Mouse (Mus musculus) hindbrain, embryonic 15.5 days (tissue): Measurements from ENCODE around the gene Ankfn1. TPM values are rescaled to one million over a fixed set of nuclear protein-coding genes. Genes with fewer than 3 reads are reported as not detected.
A peak's percentile ranks its signal among the peaks of the same experiment; 100 is the strongest.

Experiments
- ATAC-seq: fragments of 200-750 bp; cut with Nextera tagmentation; 2 replicates; pipeline ENCODE4 v1.8.0; 2017; ENCODE audit warnings: low read depth, moderate number of reproducible peaks, moderate TSS enrichment; ENCODE audit not compliant: low FRiP score
- H3K27ac ChIP-seq: fragments of 300-500 bp; sonication (generic); replicated peaks from 2 replicates; pipeline ENCODE4 v1.5.1; 2015; ENCODE audit warnings: mild to moderate bottlenecking, inconsistent platforms
- H3K27me3 ChIP-seq: fragments of 300-500 bp; sonication (generic); 2 replicates; pipeline ENCODE4 v1.6.1; 2015; ENCODE audit warnings: control low read depth, inconsistent platforms
- H3K36me3 ChIP-seq: fragments of 300-500 bp; sonication (generic); 2 replicates; pipeline ENCODE4 v1.6.1; 2015; ENCODE audit warnings: control low read depth, inconsistent platforms
- H3K4me1 ChIP-seq: fragments of 300-500 bp; sonication (generic); replicated peaks from 2 replicates; pipeline ENCODE4 v1.6.1; 2015; ENCODE audit warnings: control low read depth, inconsistent platforms
- H3K4me2 ChIP-seq: fragments of 300-500 bp; sonication (generic); 2 replicates; pipeline ENCODE4 v1.6.1; 2015; ENCODE audit warnings: moderate library complexity, mild to moderate bottlenecking, inconsistent platforms
- H3K4me3 ChIP-seq: fragments of 300-500 bp; sonication (generic); 2 replicates; pipeline ENCODE4 v1.5.1; 2015; ENCODE audit warnings: mild to moderate bottlenecking, inconsistent platforms
- H3K9ac ChIP-seq: fragments of 300-500 bp; sonication (generic); 2 replicates; pipeline ENCODE4 v1.6.1; 2015; ENCODE audit warnings: inconsistent platforms
- H3K9me3 ChIP-seq: fragments of 300-500 bp; sonication (generic); 2 replicates; pipeline ENCODE4 v1.6.1; 2016; ENCODE audit warnings: control low read depth, inconsistent platforms
- WGBS: fragments of 180-500 bp; shearing (Covaris S2); methylation state at CpG from one replicate; pipeline ENCODE4 v1.1.7; 2015; 5-methylcytosine and 5-hydroxymethylcytosine counted together
- polyA plus RNA-seq: library from polyadenylated mRNA; unstranded; fragments of >200 nt; fragmentation: Nextera tagmentation; extraction: Ambion mirVana; gene quantifications from 2 replicates; pipeline ENCODE4 v1.2.1, GENCODE M21; 2015

Gene Ankfn1
- polyA plus RNA-seq, 1 experiment from 2014 or later = 4.2 TPM

DNA sequence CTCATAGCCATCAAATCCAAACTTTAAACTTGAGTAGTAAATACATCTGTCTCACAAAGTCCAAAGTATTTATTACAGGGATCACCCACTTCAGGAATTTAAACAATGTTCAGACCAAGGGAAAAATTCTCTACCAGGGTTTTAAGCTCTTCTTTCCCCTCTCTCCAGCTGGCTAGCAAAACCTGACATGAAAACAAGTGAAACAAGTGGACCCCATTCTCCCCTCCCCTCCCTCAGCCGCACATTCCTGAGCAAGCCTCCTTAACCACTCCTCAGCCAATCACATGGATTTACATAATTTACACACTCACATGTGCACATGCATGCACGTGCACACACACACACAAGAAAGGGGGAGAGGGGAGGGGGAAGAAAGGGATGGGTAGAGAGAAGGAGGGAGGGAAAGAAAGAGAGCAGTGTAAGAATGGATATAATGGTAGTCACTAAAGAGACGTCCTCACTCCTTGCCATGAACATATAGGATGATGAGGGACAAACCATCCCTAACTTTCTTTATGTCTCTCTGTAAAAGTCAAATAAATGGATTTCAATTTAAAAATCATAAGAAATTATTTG, 104.9 kb downstream of the Ankfn1 start:
- Histone ChIP-seq H3K36me3 (no peaks in the 10 kb centered on the region), H3K4me1 (no peaks in the 10 kb centered on the region), H3K27ac (no peak overlapping the region), H3K4me2 (no peak overlapping the region), H3K4me3 (no peak overlapping the region), H3K9me3 (no peaks in the 10 kb centered on the region), H3K9ac (no peak overlapping the region), H3K27me3 (no peaks in the 10 kb centered on the region)
- no peak for ATAC-seq
- WGBS = 64% methylated on average over 3 of the region's 3 CpGs

GRCm38 (mm10) chr11:89665170-89665880, 112.1 kb downstream of the Ankfn1 start:
- Histone ChIP-seq H3K27me3 (no peaks in the 10 kb centered on the region), H3K27ac (0 out of 2 replicates have a peak overlapping the region, but pooled peaks have one; percentile 20), H3K9ac (no peak overlapping the region), H3K4me2 (no peak overlapping the region), H3K4me3 (no peak overlapping the region), H3K9me3 (no peaks in the 10 kb centered on the region), H3K4me1 (peaks cover 5% of the 10 kb centered on the region), H3K36me3 (no peaks in the 10 kb centered on the region)
- ATAC-seq = peak; percentile 63; the same call in 1 of the 2 replicates
- WGBS = 45% methylated on average over 14 of the region's 14 CpGs

- Histone ChIP-seq H3K4me1 (no peaks in the 10 kb centered on the region), H3K4me2 (no peak overlapping the region)
- WGBS = 86% methylated on average over 3 of the region's 3 CpGs
These were observed 118.4 kb downstream of the Ankfn1 start for GRCm38 (mm10) chr11:89659048-89659447.

DNA sequence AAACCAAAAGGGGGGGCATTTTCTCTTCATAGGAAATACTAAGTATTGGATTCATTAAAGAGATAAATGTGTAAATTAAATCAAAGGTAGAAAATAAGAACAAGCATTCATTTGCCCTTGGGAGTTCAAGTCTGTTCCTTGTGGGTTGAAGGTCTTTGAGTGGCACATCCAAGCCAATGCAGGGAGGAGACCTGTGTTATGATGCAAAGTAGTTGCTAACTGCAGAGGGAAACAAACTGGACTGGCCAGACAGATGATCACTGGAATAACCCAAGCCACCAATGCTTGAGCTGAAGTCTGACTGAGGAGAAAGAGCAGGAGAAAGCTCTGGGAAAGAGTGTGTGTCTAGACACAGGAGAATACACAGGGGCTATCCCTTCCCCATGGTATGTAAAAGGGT, 120.9 kb downstream of the Ankfn1 start:
- Histone ChIP-seq H3K27ac (no peak overlapping the region), H3K4me2 (no peak overlapping the region), H3K9ac (no peak overlapping the region), H3K36me3 (no peaks in the 10 kb centered on the region), H3K4me3 (no peak overlapping the region), H3K27me3 (no peaks in the 10 kb centered on the region), H3K4me1 (no peaks in the 10 kb centered on the region), H3K9me3 (no peaks in the 10 kb centered on the region)
- no peak for ATAC-seq

More at GRCm38 (mm10) chr11:89659048-89659447, 118.4 kb downstream of the Ankfn1 start:
- Histone ChIP-seq H3K9ac (no peak overlapping the region), H3K36me3 (no peaks in the 10 kb centered on the region), H3K27ac (no peak overlapping the region), H3K9me3 (no peaks in the 10 kb centered on the region), H3K27me3 (no peaks in the 10 kb centered on the region), H3K4me3 (no peak overlapping the region)
- no peak for ATAC-seq

DNA sequence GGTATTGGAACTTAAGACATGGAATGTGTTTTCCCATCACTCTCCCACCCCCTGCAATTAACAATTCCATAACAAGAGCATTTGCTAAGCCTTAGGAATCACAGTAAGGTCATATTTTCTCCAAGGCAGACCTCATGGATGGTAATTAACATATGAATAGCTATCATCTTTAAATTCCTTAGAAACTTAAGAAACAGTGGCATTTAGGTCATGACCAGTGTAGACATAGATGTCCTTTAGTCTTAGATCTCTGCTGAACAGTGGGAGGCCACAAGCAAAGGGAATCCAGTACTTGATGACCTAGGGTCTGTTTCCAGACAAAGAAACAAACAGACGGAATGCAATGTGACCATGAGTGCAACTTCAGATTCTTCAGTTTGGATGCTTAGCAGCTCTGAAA, 141.7 kb downstream of the Ankfn1 start:
- H3K9me3 ChIP-seq = no peaks in the 10 kb centered on the region
- no peak for ATAC-seq
- no peak overlapping the region for H3K27ac ChIP-seq
- H3K9ac ChIP-seq = no peak overlapping the region
- H3K4me1 ChIP-seq = no peaks in the 10 kb centered on the region
- H3K4me3 ChIP-seq = no peak overlapping the region
- WGBS = 44% methylated on average over 1 of the region's 1 CpGs
- no peaks in the 10 kb centered on the region for H3K27me3 ChIP-seq
- no peak overlapping the region for H3K4me2 ChIP-seq
- H3K36me3 ChIP-seq = no peaks in the 10 kb centered on the region

GRCm38 (mm10) chr11:89631315-89631714, 146.1 kb downstream of the Ankfn1 start:
- H3K27me3 ChIP-seq = no peaks in the 10 kb centered on the region
- H3K4me2 ChIP-seq = no peak overlapping the region
- H3K27ac ChIP-seq = no peak overlapping the region
- no peak overlapping the region for H3K4me3 ChIP-seq
- H3K9me3 ChIP-seq = no peaks in the 10 kb centered on the region
- WGBS = 88% methylated on average over 2 of the region's 2 CpGs
- ATAC-seq = no peak
- H3K36me3 ChIP-seq = no peaks in the 10 kb centered on the region
- no peaks in the 10 kb centered on the region for H3K4me1 ChIP-seq
- no peak overlapping the region for H3K9ac ChIP-seq

DNA sequence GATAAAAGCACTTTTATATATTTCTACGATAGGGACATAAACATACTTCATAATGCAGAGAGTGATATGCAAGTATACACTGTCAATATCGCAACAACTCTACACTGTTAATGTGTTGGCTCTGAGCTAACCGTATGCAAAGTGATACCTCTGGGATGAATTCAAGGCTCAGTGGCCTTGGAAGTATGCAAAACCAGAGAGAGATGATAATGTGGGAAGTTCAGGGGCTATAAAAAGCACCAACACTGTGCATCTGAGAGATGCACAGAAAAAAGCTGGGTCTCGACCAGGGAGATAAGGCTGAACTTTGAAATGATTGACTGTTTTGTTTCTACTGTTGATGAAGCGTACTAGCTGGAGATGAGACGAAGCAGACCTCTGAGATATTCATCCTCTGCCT, 148.9 kb downstream of the Ankfn1 start:
- no peak overlapping the region for H3K27ac ChIP-seq
- no peaks in the 10 kb centered on the region for H3K36me3 ChIP-seq
- H3K4me2 ChIP-seq = no peak overlapping the region
- H3K9me3 ChIP-seq = no peaks in the 10 kb centered on the region
- no peak for ATAC-seq
- H3K9ac ChIP-seq = no peak overlapping the region
- 87% methylated on average over 6 of the region's 6 CpGs for WGBS
- no peak overlapping the region for H3K4me3 ChIP-seq
- H3K4me1 ChIP-seq = no peaks in the 10 kb centered on the region
- no peaks in the 10 kb centered on the region for H3K27me3 ChIP-seq

DNA sequence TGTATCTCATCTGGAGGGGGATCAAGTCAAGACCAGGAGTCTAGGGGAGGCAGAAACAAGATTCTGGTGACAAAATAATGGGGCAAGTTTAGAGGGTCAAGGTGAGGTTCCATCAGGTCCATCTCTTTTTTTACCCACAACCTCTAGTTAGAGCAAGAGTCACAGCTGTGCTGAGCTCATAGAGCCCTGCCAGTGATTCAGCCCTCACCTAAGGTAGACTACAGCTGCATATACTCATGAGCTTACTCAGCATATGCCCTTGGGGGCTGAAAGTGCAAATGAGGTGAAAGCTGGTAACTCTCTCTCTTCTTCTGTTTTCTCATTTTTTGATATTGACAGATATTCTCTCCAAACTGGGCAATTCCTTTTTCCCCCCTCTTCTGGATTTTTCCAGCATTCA, 150.2 kb downstream of the Ankfn1 start:
- H3K9ac ChIP-seq = no peak overlapping the region
- no peak for ATAC-seq
- H3K27me3 ChIP-seq = no peaks in the 10 kb centered on the region
- no peak overlapping the region for H3K4me2 ChIP-seq
- no peak overlapping the region for H3K27ac ChIP-seq
- no peak overlapping the region for H3K4me3 ChIP-seq
- H3K4me1 ChIP-seq = no peaks in the 10 kb centered on the region
- no peaks in the 10 kb centered on the region for H3K9me3 ChIP-seq
- H3K36me3 ChIP-seq = no peaks in the 10 kb centered on the region

DNA sequence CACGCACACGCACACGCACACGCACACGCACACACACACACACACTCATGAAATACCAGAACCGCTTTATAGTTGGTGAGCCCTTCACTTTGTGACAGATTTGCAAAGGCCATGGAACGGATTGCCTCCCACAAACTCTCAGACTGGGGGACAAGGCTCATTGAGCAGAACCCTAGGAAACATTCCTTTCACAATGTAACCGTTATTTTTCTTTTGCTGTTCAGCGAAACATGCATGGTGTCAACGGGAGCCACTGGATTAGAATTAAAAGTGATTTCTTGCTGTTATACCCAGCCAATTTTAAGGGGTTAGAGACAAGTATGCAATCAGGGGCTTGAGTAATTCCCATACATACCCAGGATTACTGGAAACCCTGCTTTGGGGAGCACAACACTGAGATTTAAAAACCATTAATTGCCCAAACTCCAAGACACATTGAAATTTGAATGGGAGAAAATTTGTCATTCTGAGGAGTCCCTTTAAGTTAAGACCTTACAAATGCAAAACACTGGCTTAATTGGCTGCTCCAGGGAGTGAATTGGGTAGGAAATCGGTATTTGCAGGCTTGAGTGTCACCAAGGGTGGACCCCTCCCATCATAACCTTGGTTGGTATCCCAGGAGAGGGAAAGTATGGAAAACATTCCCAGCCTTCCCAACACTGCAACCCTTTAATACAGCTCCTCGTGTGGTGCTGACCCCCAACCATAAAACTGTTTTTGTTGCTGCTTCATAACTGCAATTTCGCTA, 153.6 kb downstream of the Ankfn1 start:
- Histone ChIP-seq H3K9me3 (no peaks in the 10 kb centered on the region), H3K4me3 (no peak overlapping the region), H3K27me3 (no peaks in the 10 kb centered on the region), H3K4me2 (no peak overlapping the region), H3K9ac (no peak overlapping the region), H3K27ac (no peak overlapping the region), H3K36me3 (no peaks in the 10 kb centered on the region), H3K4me1 (no peaks in the 10 kb centered on the region)
- 62% methylated on average over 13 of the region's 13 CpGs for WGBS
- ATAC-seq = no peak

DNA sequence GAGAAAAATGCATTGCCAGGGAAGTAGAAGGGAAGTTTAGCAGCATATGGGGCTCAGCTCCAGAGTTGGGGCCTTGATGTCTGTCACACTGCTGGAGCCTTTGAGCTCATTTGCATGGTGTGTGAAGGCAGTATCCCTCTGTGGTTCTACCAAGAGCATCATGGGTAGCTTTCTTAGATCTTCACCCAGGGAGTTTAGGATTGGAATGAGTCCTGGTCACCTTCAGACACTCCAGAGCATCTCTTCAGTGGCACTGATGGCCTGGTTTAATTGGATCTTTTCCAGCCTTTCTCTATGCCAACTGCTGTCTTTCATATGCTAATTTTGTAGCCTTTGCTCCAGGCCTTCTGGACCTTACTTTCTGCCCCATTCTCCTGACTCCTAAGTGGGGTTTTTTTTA, 157.5 kb downstream of the Ankfn1 start:
- H3K27me3 ChIP-seq = no peaks in the 10 kb centered on the region
- ATAC-seq = no peak
- H3K9me3 ChIP-seq = no peaks in the 10 kb centered on the region
- H3K4me3 ChIP-seq = no peak overlapping the region
- no peaks in the 10 kb centered on the region for H3K4me1 ChIP-seq
- H3K9ac ChIP-seq = no peak overlapping the region
- no peak overlapping the region for H3K4me2 ChIP-seq
- H3K36me3 ChIP-seq = no peaks in the 10 kb centered on the region
- H3K27ac ChIP-seq = no peak overlapping the region

GRCm38 (mm10) chr11:89615806-89616205, 161.6 kb downstream of the Ankfn1 start:
- H3K4me3 ChIP-seq = no peak overlapping the region
- no peak overlapping the region for H3K27ac ChIP-seq
- H3K4me2 ChIP-seq = no peak overlapping the region
- H3K36me3 ChIP-seq = no peaks in the 10 kb centered on the region
- ATAC-seq = no peak
- H3K27me3 ChIP-seq = no peaks in the 10 kb centered on the region
- H3K9ac ChIP-seq = no peak overlapping the region
- H3K4me1 ChIP-seq = no peaks in the 10 kb centered on the region
- 93% methylated on average over 2 of the region's 2 CpGs for WGBS
- H3K9me3 ChIP-seq = no peaks in the 10 kb centered on the region

- no peaks in the 10 kb centered on the region for H3K9me3 ChIP-seq
- no peaks in the 10 kb centered on the region for H3K36me3 ChIP-seq
- no peak overlapping the region for H3K9ac ChIP-seq
- no peak for ATAC-seq
- no peak overlapping the region for H3K4me3 ChIP-seq
- no peak overlapping the region for H3K4me2 ChIP-seq
- H3K27me3 ChIP-seq = no peaks in the 10 kb centered on the region
- no peaks in the 10 kb centered on the region for H3K4me1 ChIP-seq
- no peak overlapping the region for H3K27ac ChIP-seq
- 76% methylated on average over 3 of the region's 3 CpGs for WGBS
These were observed 165.9 kb downstream of the Ankfn1 start for GRCm38 (mm10) chr11:89611596-89611995.
